Mouse (Mus musculus): ENCODE data around the gene Tcp11. TPM values are rescaled to one million over a fixed set of nuclear protein-coding genes. Genes with fewer than 3 reads are reported as not detected.

The Tcp11 gene
- polyA plus RNA-seq, 1 experiment from 2014 or later = 1.1 TPM

GRCm38 (mm10) chr17:28048425-28048824 is 32.0 kb downstream of the Tcp11 start:
- ATAC-seq (ENCODE audit: low FRiP score, low TSS enrichment) = peak; percentile 75
- WGBS = 39% methylated on average over 4 of the region's 4 CpGs

GRCm38 (mm10) chr17:28047520-28047919 is 32.9 kb downstream of the Tcp11 start:
- no peak overlapping the region for H3K4me3 ChIP-seq (ENCODE audit: low read depth, low read length)
- no peaks in the 10 kb centered on the region for H3K9me3 ChIP-seq (ENCODE audit: control insufficient read depth, low read length)
- no peak overlapping the region for H3K27ac ChIP-seq (replicated peaks)
- TF ChIP-seq CTCF (IDR thresholded peaks at IDR 0.05; ENCODE audit: low read depth) (no peak), EP300 (optimal IDR thresholded peaks at IDR 0.05) (no peak)
- DNase-seq (ENCODE audit: low spot score) (no peak), ATAC-seq (ENCODE audit: low FRiP score, low TSS enrichment) (no peak)
- 79% methylated on average over 5 of the region's 5 CpGs for WGBS
- no peak overlapping the region for H3K9ac ChIP-seq (ENCODE audit: low read length)
- H3K36me3 ChIP-seq (ENCODE audit: control insufficient read depth, insufficient read depth, low read length) = peaks cover 21% of the 10 kb centered on the region
- no peak overlapping the region for H3K4me2 ChIP-seq (replicated peaks; ENCODE audit: low read depth)
- no peaks in the 10 kb centered on the region for H3K27me3 ChIP-seq (ENCODE audit: control insufficient read depth, insufficient read depth, low read length)
- no peaks in the 10 kb centered on the region for H3K4me1 ChIP-seq (replicated peaks; ENCODE audit: control insufficient read depth, insufficient read depth)

More at GRCm38 (mm10) chr17:28048425-28048824, 32.0 kb downstream of the Tcp11 start:
- no peaks in the 10 kb centered on the region for H3K4me1 ChIP-seq (replicated peaks; ENCODE audit: control insufficient read depth, insufficient read depth)
- DNase-seq (ENCODE audit: low spot score) = peak; percentile 63
- no peak for TF ChIP-seq EP300 (optimal IDR thresholded peaks at IDR 0.05)
- peak; percentile 96 for TF ChIP-seq CTCF (IDR thresholded peaks at IDR 0.05; ENCODE audit: low read depth)
- H3K9ac ChIP-seq (ENCODE audit: low read length) = no peak overlapping the region
- H3K27ac ChIP-seq (replicated peaks) = no peak overlapping the region
- no peak overlapping the region for H3K4me2 ChIP-seq (replicated peaks; ENCODE audit: low read depth)
- no peak overlapping the region for H3K4me3 ChIP-seq (ENCODE audit: low read depth, low read length)
- H3K27me3 ChIP-seq (ENCODE audit: control insufficient read depth, insufficient read depth, low read length) = no peaks in the 10 kb centered on the region
- no peaks in the 10 kb centered on the region for H3K9me3 ChIP-seq (ENCODE audit: control insufficient read depth, low read length)
- H3K36me3 ChIP-seq (ENCODE audit: control insufficient read depth, insufficient read depth, low read length) = peaks cover 22% of the 10 kb centered on the region

- Histone ChIP-seq H3K4me1 (replicated peaks; ENCODE audit: control insufficient read depth, insufficient read depth) (0 out of 2 replicates have a peak, but pooled peaks cover under 1% of the 10 kb centered on the region), H3K36me3 (ENCODE audit: control insufficient read depth, insufficient read depth, low read length) (peaks cover 21% of the 10 kb centered on the region), H3K9ac (ENCODE audit: low read length) (no peak overlapping the region), H3K9me3 (ENCODE audit: control insufficient read depth, low read length) (no peaks in the 10 kb centered on the region), H3K27me3 (ENCODE audit: control insufficient read depth, insufficient read depth, low read length) (no peaks in the 10 kb centered on the region), H3K4me3 (ENCODE audit: low read depth, low read length) (no peak overlapping the region), H3K27ac (replicated peaks) (no peak overlapping the region), H3K4me2 (replicated peaks; ENCODE audit: low read depth) (no peak overlapping the region)
- ATAC-seq (ENCODE audit: low FRiP score, low TSS enrichment) (no peak), DNase-seq (ENCODE audit: low spot score) (no peak)
- TF ChIP-seq EP300 (optimal IDR thresholded peaks at IDR 0.05) (no peak), CTCF (IDR thresholded peaks at IDR 0.05; ENCODE audit: low read depth) (no peak)
- 93% methylated on average over 5 of the region's 5 CpGs for WGBS
Measured at GRCm38 (mm10) chr17:28047017-28047416, 33.4 kb downstream of the Tcp11 start.

DNA sequence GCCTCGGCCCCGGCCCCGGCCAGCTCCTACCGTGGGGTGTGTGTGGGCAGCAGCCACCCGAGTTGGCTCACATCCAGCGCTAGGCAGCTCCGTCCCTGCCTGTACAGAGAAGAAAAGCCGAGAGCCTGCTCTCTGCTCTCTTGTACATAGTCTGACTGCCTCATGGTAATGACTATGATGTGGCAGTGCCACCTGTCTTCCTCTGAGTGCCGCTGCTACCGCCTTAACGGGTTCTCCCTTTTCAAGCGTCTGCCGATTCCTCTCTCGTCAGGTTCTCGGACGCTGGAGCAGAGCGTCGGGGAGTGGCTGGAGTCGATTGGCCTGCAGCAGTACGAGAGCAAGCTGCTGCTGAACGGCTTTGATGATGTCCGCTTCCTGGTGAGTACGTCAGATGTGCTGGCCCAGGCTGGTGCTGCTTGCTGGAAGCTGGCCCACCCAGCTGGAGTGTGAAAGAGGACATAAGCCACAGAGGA is 38.1 kb downstream of the Tcp11 start:
- Histone ChIP-seq H3K36me3 (ENCODE audit: control insufficient read depth, insufficient read depth, low read length) (peaks cover 26% of the 10 kb centered on the region), H3K9ac (ENCODE audit: low read length) (no peak overlapping the region), H3K27ac (replicated peaks) (no peak overlapping the region), H3K4me1 (replicated peaks; ENCODE audit: control insufficient read depth, insufficient read depth) (0 out of 2 replicates have a peak, but pooled peaks cover 2% of the 10 kb centered on the region), H3K9me3 (ENCODE audit: control insufficient read depth, low read length) (no peaks in the 10 kb centered on the region), H3K4me3 (ENCODE audit: low read depth, low read length) (no peak overlapping the region), H3K27me3 (ENCODE audit: control insufficient read depth, insufficient read depth, low read length) (no peaks in the 10 kb centered on the region), H3K4me2 (replicated peaks; ENCODE audit: low read depth) (no peak overlapping the region)
- peak; percentile 48 for ATAC-seq (ENCODE audit: low FRiP score, low TSS enrichment)
- WGBS = 52% methylated on average over 23 of the region's 23 CpGs
- TF ChIP-seq EP300 (optimal IDR thresholded peaks at IDR 0.05) (no peak), CTCF (IDR thresholded peaks at IDR 0.05; ENCODE audit: low read depth) (peak; percentile 63)
- DNase-seq (ENCODE audit: low spot score) = peak; percentile 33

GRCm38 (mm10) chr17:28041298-28041697 is 39.1 kb downstream of the Tcp11 start:
- peaks cover 19% of the 10 kb centered on the region for H3K36me3 ChIP-seq (ENCODE audit: control insufficient read depth, insufficient read depth, low read length)
- ATAC-seq (ENCODE audit: low FRiP score, low TSS enrichment) (no peak), DNase-seq (ENCODE audit: low spot score) (no peak)
- no peak for TF ChIP-seq EP300 (optimal IDR thresholded peaks at IDR 0.05)
- TF ChIP-seq CTCF (IDR thresholded peaks at IDR 0.05; ENCODE audit: low read depth) = no peak
- H3K4me1 ChIP-seq (replicated peaks; ENCODE audit: control insufficient read depth, insufficient read depth) = 0 out of 2 replicates have a peak, but pooled peaks cover 2% of the 10 kb centered on the region
- no peak overlapping the region for H3K4me2 ChIP-seq (replicated peaks; ENCODE audit: low read depth)
- no peak overlapping the region for H3K4me3 ChIP-seq (ENCODE audit: low read depth, low read length)
- WGBS = 87% methylated on average over 13 of the region's 13 CpGs
- H3K9ac ChIP-seq (ENCODE audit: low read length) = no peak overlapping the region
- H3K9me3 ChIP-seq (ENCODE audit: control insufficient read depth, low read length) = no peaks in the 10 kb centered on the region
- H3K27ac ChIP-seq (replicated peaks) = no peak overlapping the region
- no peaks in the 10 kb centered on the region for H3K27me3 ChIP-seq (ENCODE audit: control insufficient read depth, insufficient read depth, low read length)

DNA sequence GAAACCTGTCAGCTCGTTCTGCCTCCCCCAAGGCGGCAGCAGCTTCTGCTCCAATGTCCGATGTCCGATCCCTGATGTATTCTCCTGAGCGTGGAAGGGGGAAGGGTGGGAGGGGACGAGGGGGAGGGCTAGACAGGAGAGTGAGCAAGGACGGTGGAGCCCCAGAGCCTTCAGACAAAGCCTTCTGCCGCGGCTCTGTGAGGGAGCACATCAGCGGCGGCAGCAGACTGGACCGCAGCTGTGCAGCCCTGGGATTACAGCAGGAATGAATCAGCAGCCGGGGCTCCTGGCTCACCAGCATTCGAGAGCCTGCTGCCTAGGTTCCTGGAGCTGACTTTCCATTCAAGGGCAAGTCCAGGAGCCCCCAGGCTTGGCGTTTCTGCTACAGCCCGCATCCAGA is 39.8 kb downstream of the Tcp11 start:
- Histone ChIP-seq H3K9me3 (ENCODE audit: control insufficient read depth, low read length) (no peaks in the 10 kb centered on the region), H3K4me3 (ENCODE audit: low read depth, low read length) (no peak overlapping the region), H3K27me3 (ENCODE audit: control insufficient read depth, insufficient read depth, low read length) (no peaks in the 10 kb centered on the region), H3K27ac (replicated peaks) (no peak overlapping the region), H3K4me2 (replicated peaks; ENCODE audit: low read depth) (no peak overlapping the region), H3K4me1 (replicated peaks; ENCODE audit: control insufficient read depth, insufficient read depth) (0 out of 2 replicates have a peak, but pooled peaks cover 2% of the 10 kb centered on the region), H3K36me3 (ENCODE audit: control insufficient read depth, insufficient read depth, low read length) (peaks cover 13% of the 10 kb centered on the region), H3K9ac (ENCODE audit: low read length) (no peak overlapping the region)
- TF ChIP-seq CTCF (IDR thresholded peaks at IDR 0.05; ENCODE audit: low read depth) (no peak), EP300 (optimal IDR thresholded peaks at IDR 0.05) (no peak)
- 47% methylated on average over 16 of the region's 16 CpGs for WGBS
- ATAC-seq (ENCODE audit: low FRiP score, low TSS enrichment) = no peak
- no peak for DNase-seq (ENCODE audit: low spot score)
